Mouse (Mus musculus): ENCODE measurements at regions not wholly inside any gene's neighbourhood (a gene's known extent, or its start where the extent isn't known, plus 50 kb on each side); places are given as distances from the start of the nearest gene placed in this dataset.

DNA sequence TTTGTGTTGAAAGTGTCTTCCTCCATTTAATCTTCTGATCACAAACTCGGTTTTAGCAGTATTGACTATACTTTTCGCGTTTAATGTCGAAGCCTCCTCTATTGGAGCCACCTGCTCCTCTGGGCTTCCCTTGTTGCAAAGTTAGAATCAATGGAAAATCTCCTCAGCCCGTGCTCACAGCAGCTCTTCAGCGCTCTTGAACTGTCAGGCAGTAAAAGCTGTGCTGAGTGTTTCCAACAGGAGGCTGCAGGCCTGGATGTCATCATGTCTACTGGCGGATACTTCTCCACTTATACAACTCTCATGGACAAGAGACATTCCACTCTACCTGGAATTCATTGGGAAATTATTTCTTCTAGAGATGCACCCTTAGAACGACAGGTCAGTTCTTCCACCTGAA lies 380.4 kb upstream of the Crim1 start:
- no peak for DNase-seq

GRCm38 (mm10) chr17:77843949-77844348 lies 356.1 kb upstream of the Crim1 start:
- DNase-seq, result no peak

GRCm38 (mm10) chr17:77874497-77874896 lies 325.6 kb upstream of the Crim1 start:
- DNase-seq, result no peak

- peak in 1 of 2 experiments; percentile 6 for DNase-seq
Observed at GRCm38 (mm10) chr17:77877016-77877415, 323.0 kb upstream of the Crim1 start.

GRCm38 (mm10) chr17:77885150-77885549 lies 314.9 kb upstream of the Crim1 start:
- DNase-seq, result no peak

DNA sequence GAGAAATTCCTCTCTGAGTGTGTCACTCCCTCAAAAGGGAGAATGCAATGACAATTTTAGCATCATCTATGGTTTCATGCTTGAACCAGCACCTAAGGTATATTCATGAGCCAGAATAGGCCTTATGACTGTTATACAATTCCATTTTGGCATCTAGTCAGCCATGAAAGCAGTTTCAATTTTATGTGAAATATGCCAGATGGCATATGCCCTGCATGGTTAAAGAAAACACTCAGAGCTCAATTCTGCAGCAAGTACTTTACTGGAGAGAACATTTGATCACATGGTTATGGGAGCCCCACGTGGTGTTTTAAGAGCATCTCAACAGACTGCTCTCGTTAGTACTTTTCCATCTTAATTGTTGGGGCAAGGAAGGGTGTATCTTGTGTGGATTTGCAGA lies 310.9 kb upstream of the Crim1 start:
- no peak for DNase-seq

- peak; percentile 80 to 87 for DNase-seq
Observed at GRCm38 (mm10) chr17:77904412-77904811, 295.6 kb upstream of the Crim1 start.

DNA sequence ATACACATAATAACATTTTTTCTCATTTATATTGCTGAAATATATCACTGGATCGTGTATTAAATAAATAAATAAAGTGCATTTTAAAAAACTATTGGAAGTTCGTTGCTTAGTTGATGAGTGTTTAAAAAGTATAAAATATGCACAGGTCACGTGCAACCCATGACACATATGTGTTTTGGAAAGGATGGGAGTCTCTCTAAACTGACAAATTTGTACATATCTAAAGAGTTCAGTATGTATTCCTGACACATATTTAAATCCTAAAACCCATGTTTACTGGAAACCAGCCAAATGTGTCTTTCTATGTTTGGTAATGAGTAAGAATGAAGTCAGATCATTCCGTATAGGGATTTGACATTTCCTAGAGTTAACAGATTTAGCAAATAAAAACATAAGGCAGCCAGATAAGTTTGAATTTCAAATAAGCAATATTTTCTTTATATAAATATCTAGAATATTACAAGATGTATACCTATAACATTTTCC lies 286.0 kb upstream of the Crim1 start:
- no peak for DNase-seq

- DNase-seq, result peak; percentile 9 to 18
Observed at GRCm38 (mm10) chr17:77930253-77930652, 269.8 kb upstream of the Crim1 start.

DNA sequence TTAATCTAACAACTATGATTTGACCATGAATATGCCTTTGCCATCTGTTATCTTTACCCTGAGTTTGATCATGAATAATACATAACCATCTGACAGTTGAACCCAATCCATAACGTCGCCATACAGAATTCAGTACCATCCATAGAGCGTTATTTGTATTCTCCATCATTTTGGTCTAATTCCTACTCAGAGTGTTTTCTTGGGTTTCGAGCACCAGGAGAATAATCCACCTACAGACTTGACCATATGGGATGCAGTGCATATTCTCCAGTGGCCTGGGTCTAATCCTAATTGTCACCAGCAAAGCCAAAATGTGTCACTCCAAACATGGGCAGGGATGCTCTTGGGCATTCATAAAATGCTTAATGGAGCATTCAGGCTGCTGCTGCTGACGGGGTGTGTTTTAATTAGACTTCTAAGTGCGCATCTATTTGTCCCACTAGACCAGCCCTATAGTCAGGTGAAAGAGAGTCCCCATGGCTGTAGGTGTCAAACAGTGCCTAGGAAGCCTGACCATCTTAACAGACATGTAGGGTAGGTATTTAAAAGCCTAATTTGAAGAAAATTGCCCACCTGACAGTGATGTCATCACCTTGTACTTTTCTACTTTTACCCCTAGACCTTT lies 269.0 kb upstream of the Crim1 start:
- peak; percentile 31 to 56 for DNase-seq

DNA sequence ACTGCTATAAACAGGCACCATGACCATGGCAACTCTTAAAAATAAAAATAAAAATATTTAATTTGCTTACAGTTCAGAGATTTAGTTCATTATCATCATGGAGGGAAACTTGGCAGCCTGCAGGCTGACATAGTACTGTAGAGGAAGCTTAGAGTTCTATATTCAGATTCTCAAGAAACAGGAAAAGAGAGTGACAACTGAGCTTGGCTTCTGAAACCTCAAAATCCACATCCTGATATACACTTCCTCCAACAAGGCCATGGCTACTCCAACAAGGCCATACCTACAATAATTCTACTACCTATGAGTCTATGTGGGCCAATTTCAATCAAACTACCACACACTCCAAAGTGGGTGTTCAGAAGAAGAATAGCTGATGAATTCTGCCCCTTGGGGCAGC lies 266.9 kb upstream of the Crim1 start:
- DNase-seq, result no peak

- DNase-seq, result no peak
Observed at GRCm38 (mm10) chr17:77958048-77958447, 242.0 kb upstream of the Crim1 start.

DNA sequence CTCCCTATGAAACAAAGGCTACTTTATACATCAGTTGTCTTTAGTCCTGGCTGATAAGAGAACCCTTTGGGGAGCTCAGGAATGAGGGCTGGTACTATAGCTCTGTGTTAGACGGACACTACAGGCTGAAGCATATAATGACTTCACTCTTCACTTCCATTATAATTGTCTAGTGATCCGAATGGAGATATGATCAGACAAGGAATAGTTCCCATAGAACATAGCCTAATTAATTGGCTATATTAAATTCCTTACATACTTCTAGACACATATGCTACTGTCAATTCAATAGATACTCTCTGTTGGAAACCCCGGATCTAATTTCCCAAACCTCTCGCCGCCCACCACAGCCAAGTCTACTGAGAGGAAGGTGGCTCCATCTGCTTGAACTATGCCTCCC lies 238.8 kb upstream of the Crim1 start:
- DNase-seq, result no peak

DNA sequence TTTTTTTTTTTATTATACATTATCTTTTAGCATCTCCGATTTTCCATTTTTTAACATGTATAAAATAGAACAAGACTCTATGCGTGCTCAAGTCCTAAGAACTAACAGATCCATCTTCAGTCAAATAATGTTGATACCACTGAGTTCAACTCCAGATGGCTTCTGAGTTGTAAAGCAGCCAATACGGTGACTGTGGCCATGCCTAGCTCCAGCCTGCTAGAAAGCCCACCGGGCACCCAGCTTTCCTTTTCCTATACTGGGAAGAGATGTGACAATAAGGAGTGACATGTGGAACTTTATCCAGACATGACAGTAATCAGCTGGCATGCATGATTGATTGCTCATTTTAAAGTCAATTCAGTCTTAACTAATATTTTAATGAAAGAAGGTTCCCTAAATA lies 236.7 kb upstream of the Crim1 start:
- peak in 1 of 2 experiments; percentile 6 for DNase-seq

DNA sequence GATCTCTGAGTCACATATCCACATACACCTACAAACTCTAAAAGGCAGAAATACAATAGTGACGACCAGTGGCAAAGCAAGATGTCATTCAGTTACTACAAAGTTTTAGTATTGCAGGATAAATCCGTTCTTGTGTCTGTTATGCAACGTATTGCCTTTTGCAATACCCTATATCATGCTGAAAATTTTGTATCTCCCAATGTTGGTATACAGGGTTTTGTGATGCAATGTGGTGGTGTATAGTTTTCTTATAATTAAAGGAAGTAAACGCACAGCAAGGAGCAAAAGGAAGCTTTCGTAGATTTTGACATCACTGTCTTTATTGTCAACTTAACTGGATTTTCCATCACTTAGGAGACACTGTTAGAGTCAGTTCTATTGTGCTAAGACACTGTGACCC lies 231.5 kb upstream of the Crim1 start:
- no peak for DNase-seq

DNA sequence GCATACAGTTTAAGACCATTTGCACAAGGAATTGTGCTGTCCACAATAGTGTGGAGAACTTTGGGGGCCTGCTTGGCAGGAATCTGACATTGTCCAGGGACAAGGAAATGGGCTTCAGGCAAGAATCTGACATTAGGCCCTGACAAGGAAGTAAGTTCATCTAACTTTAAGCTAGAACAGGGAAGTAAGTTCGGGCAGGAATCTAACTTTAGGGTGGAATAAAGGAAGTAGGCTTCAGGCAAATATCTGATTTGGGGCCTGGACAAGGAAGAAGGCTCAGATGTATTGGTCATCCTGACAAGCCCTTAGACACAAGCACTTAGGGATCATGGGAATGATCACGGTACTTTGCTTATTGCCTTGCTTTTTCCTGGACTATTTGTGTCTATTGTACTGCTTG lies 230.9 kb upstream of the Crim1 start:
- DNase-seq, result no peak
